Mouse (Mus musculus) bone marrow, adult 2 months (tissue): ENCODE results near the gene Kif5c. TPM values are rescaled to one million over a fixed set of nuclear protein-coding genes. Genes with fewer than 3 reads are reported as not detected.

ENCODE experiments used
- H3K27ac ChIP-seq: fragments of 200-500 bp; 2 replicates; pipeline ENCODE4 v1.5.1; 2012; ENCODE audit warnings: low read depth, mild to moderate bottlenecking, control low read depth, inconsistent platforms, low read length; ENCODE audit not compliant: control insufficient read depth, poor library complexity, insufficient read depth
- H3K4me1 ChIP-seq: fragments of 200-500 bp; 2 replicates; pipeline ENCODE4 v1.6.1; 2011; ENCODE audit warnings: low read length; ENCODE audit not compliant: control insufficient read depth, insufficient read depth
- H3K4me3 ChIP-seq: fragments of 200-500 bp; replicated peaks from 2 replicates; pipeline ENCODE3; 2011; ENCODE audit warnings: mild to moderate bottlenecking, low read depth, low read length, control low read depth; ENCODE audit not compliant: control insufficient read depth
- CTCF ChIP-seq: fragments of 200-500 bp; IDR thresholded peaks from 2 replicates; pipeline ENCODE4 v1.5.1; 2011; ENCODE audit warnings: low read length, control low read depth; ENCODE audit not compliant: control insufficient read depth, insufficient read depth
- POLR2A ChIP-seq: fragments of 200-500 bp; IDR thresholded peaks from 2 replicates; pipeline ENCODE4 v1.6.1; 2011; ENCODE audit warnings: low read depth, mild to moderate bottlenecking, control low read depth, low read length, borderline replicate concordance; ENCODE audit not compliant: control insufficient read depth
- WGBS: fragments of 180-500 bp; shearing (Covaris S2); methylation state at CpG from one replicate; pipeline ENCODE4 v1.1.7; 2018; 5-methylcytosine and 5-hydroxymethylcytosine counted together
- polyA plus RNA-seq: library from polyadenylated mRNA; stranded (reverse); fragments of >200 nt; gene quantifications from 2 replicates; pipeline ENCODE4 v1.2.4, GENCODE M21; 2011; ENCODE audit warnings: low replicate concordance; ENCODE audit not compliant: missing spikeins, insufficient read depth, insufficient read length

Gene Kif5c
- polyA plus RNA-seq, 1 experiment, result 0.50 TPM

DNA sequence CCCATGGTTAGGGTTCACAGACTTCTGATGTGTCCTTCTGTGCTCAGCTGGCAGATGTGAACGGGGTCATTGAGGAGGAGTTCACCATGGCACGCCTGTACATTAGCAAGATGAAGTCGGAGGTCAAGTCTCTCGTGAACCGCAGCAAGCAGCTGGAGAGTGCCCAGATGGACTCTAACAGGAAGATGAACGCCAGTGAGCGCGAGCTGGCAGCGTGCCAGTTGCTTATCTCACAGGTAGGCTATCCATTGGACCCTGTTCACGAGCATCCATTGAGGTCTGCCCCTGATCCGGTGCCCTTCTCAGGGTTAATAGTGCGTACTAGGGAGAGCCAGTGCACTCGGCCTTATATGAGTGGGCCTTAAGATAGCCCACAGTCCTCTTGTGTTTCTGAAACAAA lies 116.3 kb downstream of the Kif5c start:
- TF ChIP-seq POLR2A (no peak), CTCF (no peak)
- Histone ChIP-seq H3K4me1 (no peaks in the 10 kb centered on the region; the same call in 1 of the 2 replicates), H3K27ac (no peak overlapping the region), H3K4me3 (no peak overlapping the region)
- WGBS, result 72% methylated on average over 13 of the region's 13 CpGs

- H3K4me3 ChIP-seq, result no peak overlapping the region
- no peak for TF ChIP-seq CTCF
- no peak for TF ChIP-seq POLR2A
- WGBS, result 81% methylated on average over 5 of the region's 5 CpGs
- no peaks in the 10 kb centered on the region for H3K4me1 ChIP-seq
- no peak overlapping the region for H3K27ac ChIP-seq
These were observed 119.9 kb downstream of the Kif5c start for GRCm38 (mm10) chr2:49739046-49739445.

GRCm38 (mm10) chr2:49741026-49741425 lies 121.9 kb downstream of the Kif5c start:
- WGBS, result 82% methylated on average over 6 of the region's 6 CpGs
- TF ChIP-seq POLR2A (no peak), CTCF (no peak)
- Histone ChIP-seq H3K27ac (no peak overlapping the region), H3K4me3 (no peak overlapping the region), H3K4me1 (peaks cover 2% of the 10 kb centered on the region)

DNA sequence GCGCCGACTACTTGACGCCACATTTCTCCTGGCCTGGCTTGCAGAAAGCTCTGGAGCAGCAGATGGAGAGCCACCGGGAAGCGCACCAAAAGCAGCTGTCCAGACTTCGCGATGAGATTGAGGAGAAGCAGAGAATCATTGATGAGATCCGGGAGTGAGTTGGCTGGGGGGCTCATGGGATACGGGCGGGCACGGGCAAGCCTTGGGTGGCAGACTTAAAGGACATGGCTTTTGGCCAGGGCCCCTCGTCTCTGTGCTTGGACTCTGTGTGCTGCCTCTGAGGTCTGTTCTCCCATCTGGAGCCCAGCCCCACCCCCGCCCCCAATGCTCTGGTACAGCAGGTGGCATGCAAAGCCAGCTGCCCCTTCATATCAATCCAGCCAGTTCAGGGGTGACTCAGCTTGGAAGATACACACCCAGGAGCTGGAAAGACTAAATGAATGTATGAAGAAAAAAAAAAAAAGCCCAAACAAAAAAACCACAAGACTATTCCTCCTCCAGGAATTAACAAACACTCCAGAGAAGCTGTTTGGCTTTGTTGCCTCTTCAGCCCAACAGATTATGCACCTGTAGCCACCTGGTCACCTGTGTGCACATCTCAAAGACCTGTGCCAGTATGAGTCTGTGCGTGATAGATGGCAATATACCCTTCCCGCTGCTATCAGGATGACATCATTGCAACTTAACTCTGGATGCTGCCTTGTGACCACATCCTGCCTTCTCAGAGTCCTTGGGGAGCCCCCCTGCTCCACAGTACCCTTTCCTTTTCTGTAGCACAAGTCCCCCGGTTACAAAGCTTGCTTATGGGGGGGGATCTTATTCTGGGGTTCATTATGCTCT lies 123.0 kb downstream of the Kif5c start:
- no peak for TF ChIP-seq CTCF
- no peak for TF ChIP-seq POLR2A
- Histone ChIP-seq H3K4me3 (no peak overlapping the region), H3K4me1 (peaks cover 2% of the 10 kb centered on the region), H3K27ac (no peak overlapping the region)
- WGBS, result 71% methylated on average over 16 of the region's 16 CpGs

DNA sequence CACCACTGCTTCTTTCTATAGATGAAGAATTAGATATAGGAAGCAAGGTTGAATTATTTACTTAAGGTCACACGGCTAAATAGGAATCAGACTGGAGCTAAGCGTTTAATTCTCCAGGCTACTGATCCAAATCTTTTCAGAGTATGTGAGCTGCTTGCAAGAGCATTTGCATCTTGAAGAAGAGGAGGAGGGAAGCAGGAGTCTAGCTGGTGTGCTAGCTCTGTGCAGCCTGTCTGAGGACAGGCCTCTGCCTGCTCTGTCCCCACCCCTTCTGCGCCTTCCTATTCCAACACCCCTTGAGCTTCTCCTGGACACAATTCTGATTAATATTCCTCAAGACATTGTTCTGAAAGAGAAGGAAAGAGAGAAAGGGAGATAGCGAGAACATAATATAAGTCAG lies 123.8 kb downstream of the Kif5c start:
- no peak overlapping the region for H3K27ac ChIP-seq
- WGBS, result 85% methylated on average over 4 of the region's 4 CpGs
- TF ChIP-seq POLR2A, result no peak
- no peak for TF ChIP-seq CTCF
- H3K4me1 ChIP-seq, result peaks cover 2% of the 10 kb centered on the region
- H3K4me3 ChIP-seq, result no peak overlapping the region

DNA sequence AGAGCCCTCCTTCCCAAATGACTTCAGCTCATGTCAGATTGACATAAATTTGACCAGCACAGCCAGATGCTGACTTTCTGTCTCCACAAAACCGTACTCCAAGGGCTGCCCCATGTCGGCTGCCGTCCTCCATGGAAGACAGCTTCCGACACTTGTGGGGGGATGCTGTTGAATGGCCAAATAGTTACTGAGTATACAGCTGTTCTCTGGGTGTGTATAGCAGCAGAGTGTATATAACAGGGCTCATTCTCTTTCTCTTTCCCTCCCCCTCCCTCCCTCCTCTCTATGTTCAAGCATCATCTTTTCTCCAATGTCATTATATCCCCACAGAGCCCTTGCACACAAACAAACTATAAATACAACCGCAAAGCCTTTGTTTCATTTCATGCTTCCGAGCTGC lies 124.7 kb downstream of the Kif5c start:
- WGBS, result 56% methylated on average over 6 of the region's 6 CpGs
- peak overlapping the region; percentile 16 for H3K4me3 ChIP-seq
- TF ChIP-seq CTCF (no peak), POLR2A (no peak)
- H3K4me1 ChIP-seq, result peaks cover 2% of the 10 kb centered on the region
- H3K27ac ChIP-seq, result peak overlapping the region; percentile 41; the same call in 1 of the 2 replicates

DNA sequence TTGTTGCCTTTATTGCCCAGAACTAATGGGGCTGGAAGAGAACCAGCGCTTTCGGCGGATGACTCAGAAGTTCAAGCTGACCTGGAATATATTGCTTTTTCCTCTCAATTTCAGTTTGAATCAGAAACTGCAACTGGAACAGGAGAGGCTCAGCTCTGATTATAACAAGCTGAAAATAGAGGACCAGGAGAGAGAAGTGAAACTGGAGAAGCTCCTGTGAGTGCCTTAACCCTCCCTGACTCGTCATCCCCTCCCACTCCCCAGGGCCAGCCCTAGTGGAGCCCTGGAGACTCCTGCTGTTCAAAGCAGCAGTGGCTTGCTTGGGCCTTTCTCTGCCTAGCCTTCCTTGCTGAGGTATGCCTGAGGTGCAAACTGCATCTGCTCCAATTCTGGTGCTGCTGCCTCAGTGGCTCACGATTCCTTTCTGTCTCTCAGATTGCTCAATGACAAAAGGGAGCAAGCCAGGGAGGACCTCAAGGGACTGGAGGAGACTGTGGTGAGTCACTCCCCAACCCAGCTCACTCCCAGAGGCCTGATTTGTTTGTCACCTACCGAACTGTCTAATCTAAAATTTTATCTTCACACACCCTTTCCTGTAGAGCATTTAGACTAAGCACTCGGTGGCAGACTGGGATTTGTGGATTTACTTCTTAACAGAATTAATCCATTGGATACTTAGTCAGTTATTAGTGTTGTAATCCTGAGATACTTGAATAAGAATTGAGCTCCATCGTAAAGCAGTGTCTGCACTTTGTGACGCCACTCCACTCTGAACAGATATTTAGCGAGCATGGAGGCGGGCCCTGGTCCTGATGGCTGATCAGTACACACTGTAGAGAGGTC lies 125.4 kb downstream of the Kif5c start:
- no peak for TF ChIP-seq CTCF
- no peak for TF ChIP-seq POLR2A
- Histone ChIP-seq H3K27ac (0 out of 2 replicates have a peak overlapping the region, but pooled peaks have one; percentile 45), H3K4me3 (no peak overlapping the region), H3K4me1 (peaks cover 2% of the 10 kb centered on the region)
- 50% methylated on average over 11 of the region's 11 CpGs for WGBS

DNA sequence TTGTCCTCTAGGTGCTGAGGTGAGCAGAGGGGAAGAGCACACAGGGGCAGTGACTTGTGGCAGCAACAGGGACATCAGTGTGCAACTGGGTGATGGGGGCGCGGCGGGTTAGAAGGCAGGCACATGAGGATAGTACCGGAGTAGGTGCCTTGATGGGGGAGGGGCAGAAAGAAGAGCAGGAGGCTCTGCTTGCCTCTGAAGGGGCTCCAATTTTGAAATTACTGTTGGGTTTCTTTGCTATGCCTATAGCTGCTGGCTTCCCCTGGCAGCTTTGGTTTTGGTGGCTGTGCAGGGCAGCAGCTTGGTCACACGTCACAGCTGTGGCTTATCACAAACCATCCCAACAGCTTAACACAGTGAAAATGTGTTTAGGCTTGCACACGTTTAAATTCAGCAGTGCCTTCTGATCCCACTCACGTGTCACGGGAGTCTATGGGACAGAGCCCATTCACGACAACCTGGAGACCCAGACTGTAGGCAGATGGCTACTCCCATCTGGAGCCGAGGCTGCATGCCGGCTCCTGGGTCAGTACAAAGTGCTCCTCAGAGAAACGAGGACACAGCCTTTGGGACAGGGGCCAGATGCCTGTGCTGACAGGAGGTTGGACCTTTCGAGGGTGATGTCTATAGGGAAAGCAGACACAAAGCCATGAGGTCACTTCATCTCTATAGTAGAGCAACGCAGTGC lies 126.1 kb downstream of the Kif5c start:
- no peak overlapping the region for H3K27ac ChIP-seq
- 84% methylated on average over 14 of the region's 14 CpGs for WGBS

GRCm38 (mm10) chr2:49746947-49747346 lies 127.8 kb downstream of the Kif5c start:
- TF ChIP-seq CTCF, result no peak
- no peak for TF ChIP-seq POLR2A
- Histone ChIP-seq H3K4me3 (no peak overlapping the region), H3K27ac (no peak overlapping the region), H3K4me1 (peaks cover 2% of the 10 kb centered on the region)
- 74% methylated on average over 7 of the region's 7 CpGs for WGBS

More for the DNA sequence above, 126.1 kb downstream of the Kif5c start:
- TF ChIP-seq POLR2A, result no peak
- no peak for TF ChIP-seq CTCF
- no peak overlapping the region for H3K4me3 ChIP-seq
- H3K4me1 ChIP-seq, result peaks cover 2% of the 10 kb centered on the region
